Mouse (Mus musculus) hindbrain, postnatal 0 days (tissue): Measurements from ENCODE around the gene Slc7a7. TPM values are rescaled to one million over a fixed set of nuclear protein-coding genes. Genes with fewer than 3 reads are reported as not detected.
"Not testable (repeated sequence)": the region's sequence is repeated elsewhere in the genome, so short reads cannot be mapped to it uniquely, and the experiment has no call there.

Source experiments
- ATAC-seq: fragments of 200-750 bp; cut with Nextera tagmentation; 2 replicates; pipeline ENCODE4 v1.8.0; 2017; ENCODE audit warnings: mild to moderate bottlenecking, moderate TSS enrichment, moderate library complexity
- DNase-seq: peaks from one replicate; pipeline ENCODE4 v3.0.0-alpha.2; 2015; ENCODE audit warnings: low spot score
- H3K27ac ChIP-seq: fragments of 300-500 bp; sonication (generic); 2 replicates; pipeline ENCODE4 v1.5.1; 2014; ENCODE audit warnings: mild to moderate bottlenecking
- H3K27me3 ChIP-seq: fragments of 300-500 bp; sonication (generic); 2 replicates; pipeline ENCODE4 v1.6.1; 2014; ENCODE audit warnings: low read length, mixed read lengths; ENCODE audit not compliant: insufficient read depth
- H3K36me3 ChIP-seq: fragments of 300-500 bp; sonication (generic); 2 replicates; pipeline ENCODE4 v1.6.1; 2014; ENCODE audit warnings: low read length, mixed read lengths; ENCODE audit not compliant: insufficient read depth
- H3K4me1 ChIP-seq: fragments of 300-500 bp; sonication (generic); 2 replicates; pipeline ENCODE4 v1.6.1; 2014; ENCODE audit warnings: antibody characterized with exemption, low read length, mixed read lengths; ENCODE audit not compliant: insufficient read depth
- H3K4me2 ChIP-seq: fragments of 300-500 bp; sonication (generic); 2 replicates; pipeline ENCODE4 v1.6.1; 2014; ENCODE audit warnings: low read depth, mild to moderate bottlenecking, low read length, moderate library complexity, mixed read lengths
- H3K4me3 ChIP-seq: fragments of 300-500 bp; sonication (generic); 2 replicates; pipeline ENCODE4 v1.5.1; 2014; ENCODE audit warnings: low read length
- H3K9ac ChIP-seq: fragments of 300-500 bp; sonication (generic); replicated peaks from 2 replicates; pipeline ENCODE4 v1.6.1; 2014; ENCODE audit warnings: mild to moderate bottlenecking, low read length, moderate library complexity, mixed read lengths
- H3K9me3 ChIP-seq: fragments of 300-500 bp; sonication (generic); 2 replicates; pipeline ENCODE4 v1.6.1; 2016; ENCODE audit warnings: low read length, mixed read lengths
- CTCF ChIP-seq: IDR thresholded peaks from 2 replicates; pipeline ENCODE4 v1.5.1; 2016; ENCODE audit warnings: antibody characterized with exemption, control low read depth, low read depth
- WGBS: fragments of 180-500 bp; shearing (Covaris S2); extraction: QIAGEN DNeasy Blood & Tissue Kit; methylation state at CpG from one replicate; pipeline ENCODE4 v1.1.7; 2014; 5-methylcytosine and 5-hydroxymethylcytosine counted together
- polyA plus RNA-seq: library from polyadenylated mRNA; unstranded; fragments of >200 nt; fragmentation: Nextera tagmentation; extraction: Ambion mirVana; gene quantifications from 2 replicates; pipeline ENCODE4 v1.2.1, GENCODE M21; 2015
- total RNA-seq: library from RNA; depleted of rRNA; stranded (reverse); fragments of >200 nt; gene quantifications from 2 replicates; pipeline ENCODE4 v1.2.3, GENCODE M21; 2014

The Slc7a7 gene
- total and polyA plus RNA-seq, 2 experiments from 2014 or later = 3.6 to 4.5 TPM

GRCm38 (mm10) chr14:54352314-54352713 lies 65.3 kb downstream of the Slc7a7 start:
- no peak for ATAC-seq
- WGBS = 84% methylated on average over 8 of the region's 8 CpGs
- H3K36me3 ChIP-seq = no peaks in the 10 kb centered on the region
- H3K4me2 ChIP-seq = no peak overlapping the region
- H3K27me3 ChIP-seq = no peaks in the 10 kb centered on the region
- no peaks in the 10 kb centered on the region for H3K9me3 ChIP-seq
- H3K4me1 ChIP-seq = no peaks in the 10 kb centered on the region
- DNase-seq = no peak
- no peak overlapping the region for H3K4me3 ChIP-seq
- no peak for TF ChIP-seq CTCF
- H3K27ac ChIP-seq = no peak overlapping the region
- H3K9ac ChIP-seq = no peak overlapping the region

DNA sequence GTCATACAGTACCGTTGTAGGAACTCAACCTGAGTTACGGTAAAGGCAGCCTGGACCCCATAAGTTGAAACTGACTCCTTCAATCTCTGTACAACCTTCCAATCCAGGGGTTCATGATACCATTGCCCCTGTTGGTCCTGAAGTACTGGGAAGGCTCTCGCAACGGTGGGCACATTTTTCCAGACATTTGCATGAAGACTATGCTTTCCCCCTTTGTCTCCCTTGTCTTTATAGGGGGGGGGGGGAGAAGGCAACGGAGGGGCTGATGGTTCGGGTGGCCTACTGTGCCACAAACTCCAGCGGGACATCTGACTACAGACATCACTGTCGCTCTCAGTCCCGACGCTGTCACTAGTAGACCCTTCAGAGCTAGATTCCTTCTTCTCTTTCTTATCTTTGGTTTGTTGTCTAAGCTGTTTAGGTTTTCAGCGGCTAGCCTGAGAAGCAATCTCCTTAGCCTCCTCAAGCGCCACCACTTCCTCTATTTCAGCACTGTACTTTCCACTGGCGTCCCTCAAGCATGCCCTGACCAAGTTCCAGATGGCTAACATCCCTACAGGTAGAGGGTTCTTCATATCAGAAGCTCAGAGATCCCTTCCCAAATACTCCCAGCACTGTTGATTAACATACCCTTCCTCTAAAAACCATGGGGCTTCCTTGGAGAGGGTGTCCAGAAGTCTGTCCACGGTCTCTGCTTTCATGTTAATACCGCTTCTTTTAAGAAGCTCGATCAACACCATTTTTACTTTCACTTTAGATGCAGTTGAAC lies 66.6 kb downstream of the Slc7a7 start:
- not testable (repeated sequence) for ATAC-seq, H3K36me3 ChIP-seq, H3K4me3 ChIP-seq, H3K9me3 ChIP-seq, DNase-seq, H3K27ac ChIP-seq, H3K9ac ChIP-seq, H3K4me1 ChIP-seq, H3K4me2 ChIP-seq, H3K27me3 ChIP-seq
- 94% methylated on average over 16 of the region's 16 CpGs for WGBS

- H3K9me3 ChIP-seq, H3K36me3 ChIP-seq, H3K9ac ChIP-seq, H3K4me3 ChIP-seq, H3K4me2 ChIP-seq, H3K4me1 ChIP-seq, H3K27ac ChIP-seq, ATAC-seq, H3K27me3 ChIP-seq, DNase-seq: not testable (repeated sequence)
- WGBS = 38% methylated on average over 2 of the region's 2 CpGs
These were observed 75.8 kb downstream of the Slc7a7 start for GRCm38 (mm10) chr14:54341807-54342206.

GRCm38 (mm10) chr14:54340836-54341235 lies 76.7 kb downstream of the Slc7a7 start:
- H3K4me2 ChIP-seq = no peak overlapping the region
- no peak overlapping the region for H3K9ac ChIP-seq
- TF ChIP-seq CTCF = no peak
- DNase-seq (no peak), ATAC-seq (no peak)
- H3K4me1 ChIP-seq = no peaks in the 10 kb centered on the region
- 0 out of 2 replicates have a peak, but pooled peaks cover 2% of the 10 kb centered on the region for H3K9me3 ChIP-seq
- H3K27ac ChIP-seq = no peak overlapping the region
- no peaks in the 10 kb centered on the region for H3K27me3 ChIP-seq
- no peak overlapping the region for H3K4me3 ChIP-seq
- WGBS = 59% methylated on average over 7 of the region's 7 CpGs
- no peaks in the 10 kb centered on the region for H3K36me3 ChIP-seq

GRCm38 (mm10) chr14:54333452-54334189 lies 84.0 kb downstream of the Slc7a7 start:
- no peak for TF ChIP-seq CTCF
- Histone ChIP-seq H3K27ac (no peak overlapping the region), H3K4me1 (no peaks in the 10 kb centered on the region), H3K4me3 (no peak overlapping the region), H3K9ac (no peak overlapping the region), H3K36me3 (no peaks in the 10 kb centered on the region), H3K9me3 (no peaks in the 10 kb centered on the region), H3K4me2 (no peak overlapping the region), H3K27me3 (no peaks in the 10 kb centered on the region)
- no peak for DNase-seq
- no peak for ATAC-seq
- 57% methylated on average over 8 of the region's 8 CpGs for WGBS

DNA sequence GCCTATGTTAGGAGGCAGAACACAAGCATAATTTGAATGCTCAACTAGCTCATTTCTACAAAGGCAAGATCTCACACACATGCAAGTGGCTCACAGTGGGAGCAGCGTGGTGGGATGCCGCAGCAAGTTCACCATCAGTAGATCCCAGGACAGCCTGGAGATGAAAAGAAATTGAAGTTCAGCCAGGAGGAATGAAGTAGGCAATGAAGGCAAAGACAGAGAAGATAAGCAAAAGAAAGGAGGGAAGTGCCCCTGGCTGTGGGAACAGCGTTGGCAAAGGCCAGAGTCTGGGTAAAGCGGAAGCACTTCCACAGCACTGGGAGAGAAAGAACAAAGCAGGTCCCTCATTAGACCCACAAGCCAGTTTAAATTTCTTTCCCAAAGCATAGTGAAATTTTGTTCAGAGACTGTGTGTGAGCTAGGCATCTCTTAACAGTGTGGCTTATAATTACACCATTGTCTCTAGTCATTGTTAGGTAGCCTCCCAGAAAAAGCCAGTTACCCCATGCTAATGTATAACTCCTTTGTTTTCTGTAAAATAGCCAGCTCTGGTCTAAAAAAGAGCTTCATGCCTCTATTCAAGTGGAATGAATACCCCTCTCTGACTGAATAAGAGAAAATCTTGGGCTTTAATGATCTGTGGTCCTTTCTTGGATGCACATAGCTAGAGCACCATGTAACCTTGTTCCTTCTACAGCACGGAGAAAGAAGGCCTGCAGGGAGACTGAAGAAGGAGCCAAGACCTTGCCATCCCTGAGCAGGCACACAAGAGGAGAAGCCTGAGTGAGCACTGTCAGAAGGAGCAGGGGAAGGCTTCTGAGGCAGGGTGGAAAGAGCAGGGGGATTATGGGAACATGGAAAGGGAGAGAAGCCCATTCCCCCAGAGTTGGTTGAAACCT lies 85.2 kb downstream of the Slc7a7 start:
- 35% methylated on average over 5 of the region's 5 CpGs for WGBS
- ATAC-seq = peak; percentile 56; the same call in 1 of the 2 replicates

More for the DNA sequence above, 85.2 kb downstream of the Slc7a7 start:
- TF ChIP-seq CTCF = no peak
- Histone ChIP-seq H3K9ac (no peak overlapping the region), H3K4me3 (no peak overlapping the region), H3K4me2 (no peak overlapping the region), H3K36me3 (no peaks in the 10 kb centered on the region), H3K27ac (peak overlapping the region; percentile 61), H3K9me3 (no peaks in the 10 kb centered on the region), H3K27me3 (no peaks in the 10 kb centered on the region), H3K4me1 (no peaks in the 10 kb centered on the region)
- DNase-seq = peak; percentile 25
